Mouse (Mus musculus): ENCODE data around the gene Pigl. TPM values are rescaled to one million over a fixed set of nuclear protein-coding genes. Genes with fewer than 3 reads are reported as not detected.

Pigl gene
- polyA plus RNA-seq (2017; shearing (Covaris generic)), result 8.4 TPM

DNA sequence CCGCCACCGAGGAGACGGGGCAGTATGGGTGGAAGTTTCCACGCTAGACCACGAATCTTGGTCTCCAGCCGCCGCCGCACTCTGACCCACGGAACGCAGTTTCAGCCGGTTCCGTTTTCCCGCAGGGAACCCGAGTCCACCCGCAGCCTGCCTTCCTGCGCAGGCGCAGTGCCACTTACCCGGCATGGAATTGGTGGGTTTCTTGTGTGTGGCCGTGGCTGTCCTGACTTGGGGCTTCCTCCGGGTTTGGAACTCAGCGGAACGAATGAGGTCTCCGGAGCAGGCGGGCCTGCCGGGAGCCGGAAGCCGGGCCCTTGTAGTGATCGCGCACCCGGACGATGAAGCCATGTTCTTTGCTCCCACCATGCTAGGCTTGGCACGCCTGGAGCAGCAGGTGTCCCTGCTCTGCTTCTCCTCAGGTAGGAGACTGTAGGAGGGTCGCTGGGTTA lies at the start of gene Pigl, which contains the start of gene Ncor1:
Gene Pigl, plus strand, starts transcription at position 185 of the 449 bp plus-strand sequence.
Gene Ncor1, minus strand, starts transcription at position 266 of the 449 bp plus-strand sequence.

DNA sequence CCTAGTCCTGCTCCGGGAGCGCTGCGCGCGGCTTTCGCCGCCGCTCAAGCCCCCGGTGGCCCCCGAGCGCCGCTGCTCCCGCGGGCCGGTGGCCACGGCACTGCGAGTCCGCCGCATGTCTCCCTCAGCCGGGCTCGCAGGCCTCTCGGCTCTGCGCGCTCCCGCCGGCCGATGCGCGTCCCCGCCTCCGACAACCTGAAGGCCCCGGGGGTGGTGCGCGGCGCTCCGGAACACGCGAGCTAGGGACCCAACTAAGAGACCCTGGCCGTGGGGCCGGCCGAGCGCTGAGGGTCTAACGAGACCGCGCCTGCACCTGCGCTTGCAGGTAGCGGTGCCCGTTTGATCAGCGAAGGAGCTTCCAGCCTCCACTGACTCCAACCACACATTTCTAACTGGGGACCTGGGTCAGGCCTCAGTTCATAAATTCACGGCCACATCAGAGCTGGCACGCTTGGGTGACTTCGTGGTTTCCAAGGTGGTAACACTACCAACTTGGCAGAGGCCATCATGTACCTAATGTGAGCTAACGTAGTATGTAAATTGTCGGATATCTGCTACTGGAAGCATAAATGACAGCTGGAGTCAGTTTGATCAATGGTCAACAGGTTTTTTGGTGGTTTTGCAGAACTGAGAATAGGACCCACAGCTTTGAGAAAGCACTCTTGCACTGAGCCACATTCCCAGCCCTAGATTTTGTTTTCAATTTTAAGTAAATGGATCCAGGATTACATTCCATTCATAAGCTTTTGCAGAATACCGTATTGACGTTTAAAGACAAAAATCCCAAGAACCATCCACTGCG lies 81.0 kb downstream of the Pigl start, which contains the start of gene Cenpv:
Gene Cenpv, minus strand, starts transcription at position 173 of the 802 bp plus-strand sequence.

DNA sequence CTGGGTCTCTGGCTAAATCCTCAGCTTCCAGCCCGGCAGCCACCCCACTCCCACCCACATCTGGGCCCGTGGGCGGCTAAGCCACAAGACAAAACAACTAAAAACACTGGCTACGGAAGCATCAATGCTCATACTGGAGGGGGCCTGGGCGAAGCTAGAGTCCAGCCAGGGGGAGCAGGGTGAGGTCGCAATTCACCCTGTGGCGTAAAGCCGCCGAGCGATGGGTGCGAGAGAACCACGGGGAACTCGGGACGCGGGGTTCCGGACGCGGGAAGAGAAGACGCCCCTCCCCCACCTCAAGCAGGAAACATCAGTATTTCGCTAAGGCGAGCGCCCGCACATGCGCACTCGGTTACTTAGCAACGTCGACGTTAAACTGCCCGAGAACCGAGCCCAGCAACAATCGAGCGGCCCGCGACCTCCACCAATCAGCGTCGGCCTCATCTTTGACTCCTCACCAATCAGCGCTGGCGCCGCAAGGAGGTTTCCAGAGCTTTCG lies 92.5 kb downstream of the Pigl start, which contains the start of gene Ubb:
Gene Ubb, plus strand, starts transcription at position 445 of the 499 bp plus-strand sequence.

Other genes starting within 250 kb of the Pigl start
- not detected for gene Adora2b, start 209.5 kb upstream of the Pigl start, polyA plus RNA-seq (2017; shearing (Covaris generic))
- gene Zswim7, start 177.1 kb upstream of the Pigl start, polyA plus RNA-seq (2017; shearing (Covaris generic)), result 7.5 TPM
- gene Ttc19, start 177.0 kb upstream of the Pigl start, polyA plus RNA-seq (2017; shearing (Covaris generic)), result 69.9 TPM
- 432 TPM for gene Ncor1, start 81 bp downstream of the Pigl start, polyA plus RNA-seq (2017; shearing (Covaris generic))
- 1.9 TPM for gene Cenpv, start 80.8 kb downstream of the Pigl start, polyA plus RNA-seq (2017; shearing (Covaris generic))
- 2,504 TPM for gene Ubb, start 92.7 kb downstream of the Pigl start, polyA plus RNA-seq (2017; shearing (Covaris generic))
- 38.1 TPM for gene Trpv2, start 116.0 kb downstream of the Pigl start, polyA plus RNA-seq (2017; shearing (Covaris generic))
- gene Lrrc75a, start 190.1 kb downstream of the Pigl start, polyA plus RNA-seq (2017; shearing (Covaris generic)), result 2.7 TPM
- gene Mmgt2, start 190.2 kb downstream of the Pigl start, polyA plus RNA-seq (2017; shearing (Covaris generic)), result 12.7 TPM